Mouse (Mus musculus) lung, adult 18-20 months (tissue): ENCODE data around the gene Cacna1e.

Experiments
- DNase-seq, 2 experiments: peaks; one replicate each; pipeline ENCODE4 v3.0.0; 2022; ENCODE audit warnings: mixed read lengths in 2 of 2

Cacna1e gene

DNA sequence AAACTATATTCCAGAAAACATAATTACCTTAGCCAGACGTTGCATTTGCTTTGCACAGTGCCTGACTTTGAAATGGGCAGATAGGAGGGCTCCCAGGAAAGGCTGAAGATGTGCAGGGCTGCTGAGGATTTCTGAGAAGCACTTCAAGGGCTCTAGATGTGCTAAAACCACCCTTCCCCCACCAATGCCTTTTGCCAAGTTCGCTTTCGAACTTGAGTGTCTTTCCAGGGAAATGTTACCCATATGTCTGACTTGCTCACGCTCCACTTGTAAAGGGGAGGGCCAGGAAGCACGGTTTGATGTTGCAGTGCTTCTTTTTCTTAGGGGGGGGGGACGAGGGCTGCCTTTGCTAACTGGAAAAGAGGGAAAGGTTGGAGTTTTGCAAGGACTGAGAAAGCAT is 393.2 kb downstream of the Cacna1e start:
- DNase-seq, result no peak

DNA sequence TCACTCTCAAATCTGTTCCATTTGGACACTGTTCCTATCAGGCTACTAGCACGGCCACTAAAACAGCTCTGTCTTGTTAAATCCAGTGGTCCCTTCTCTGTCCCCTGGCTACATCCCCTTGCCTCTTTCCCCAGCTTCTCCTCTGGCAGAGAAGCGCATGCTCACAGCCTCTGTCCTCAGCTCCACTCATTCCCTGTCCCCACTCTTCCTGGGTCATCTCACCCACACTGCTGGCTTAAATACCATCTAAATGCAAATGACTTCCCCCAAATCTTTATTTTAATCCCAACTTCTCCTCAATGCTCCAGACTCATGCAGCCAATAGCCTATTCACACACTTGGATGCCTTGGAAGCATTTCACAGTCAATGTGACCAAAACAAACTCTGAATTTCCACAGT is 407.6 kb downstream of the Cacna1e start:
- no peak for DNase-seq

DNA sequence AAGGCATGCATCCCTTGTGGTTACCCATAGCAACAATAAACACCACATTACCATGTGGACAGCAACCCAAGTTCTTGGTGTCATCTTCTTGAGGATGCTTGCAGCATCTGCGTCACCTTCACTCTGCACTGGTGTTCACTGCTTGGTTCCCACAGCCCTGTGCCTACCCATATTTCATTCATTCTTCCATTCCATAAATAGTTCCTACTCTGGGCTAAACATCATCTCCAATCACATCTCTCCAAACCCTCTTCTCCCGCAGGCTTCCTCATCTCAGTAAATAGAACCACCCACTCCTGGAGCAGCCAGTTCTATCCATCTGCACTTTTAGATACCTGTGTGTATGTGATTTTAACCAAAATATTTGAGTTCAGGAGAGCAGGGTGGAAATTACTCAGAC is 408.6 kb downstream of the Cacna1e start:
- DNase-seq, result no peak

GRCm38 (mm10) chr1:154474156-154474555 is 410.1 kb downstream of the Cacna1e start:
- DNase-seq, result no peak

DNA sequence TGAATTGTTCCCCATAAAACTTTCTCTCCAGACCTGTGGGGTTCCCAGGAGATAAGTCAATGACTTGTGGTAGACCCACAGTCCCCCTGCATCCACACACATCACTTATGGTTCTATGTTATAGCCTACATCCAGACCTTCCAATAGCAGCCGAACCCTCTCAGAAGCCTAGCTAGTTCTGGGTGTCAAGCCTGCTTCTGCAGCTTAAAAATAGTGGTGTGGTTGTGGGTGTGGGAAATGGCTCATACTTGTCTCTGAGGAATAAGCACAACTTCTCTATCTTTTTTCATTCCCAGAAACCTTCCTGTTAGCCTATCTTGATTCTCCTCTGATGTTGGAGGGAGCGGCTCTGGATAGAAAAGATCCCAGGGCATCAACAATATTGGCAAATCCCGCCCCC is 417.0 kb downstream of the Cacna1e start:
- DNase-seq, result no peak

DNA sequence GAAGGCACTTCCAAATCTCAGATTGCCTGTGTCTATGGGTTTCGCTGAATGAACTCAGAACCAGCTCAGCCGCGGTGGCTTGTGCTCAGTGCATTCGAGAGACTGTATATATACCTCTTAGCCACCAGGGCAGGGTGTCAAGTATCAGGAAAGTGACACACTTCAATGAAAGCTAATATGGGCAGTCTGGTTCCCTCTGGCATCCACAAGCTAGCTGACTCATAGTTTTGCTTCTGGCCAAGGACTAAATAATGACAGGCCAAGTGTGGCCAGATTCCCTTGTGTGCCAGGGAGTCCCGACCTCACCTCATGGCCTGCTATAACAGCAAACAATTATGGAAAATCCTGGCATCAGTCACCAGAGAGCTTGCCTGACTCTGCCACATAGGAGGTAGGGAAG is 422.8 kb downstream of the Cacna1e start:
- DNase-seq, result peak in 1 of 2 experiments; percentile 1

DNA sequence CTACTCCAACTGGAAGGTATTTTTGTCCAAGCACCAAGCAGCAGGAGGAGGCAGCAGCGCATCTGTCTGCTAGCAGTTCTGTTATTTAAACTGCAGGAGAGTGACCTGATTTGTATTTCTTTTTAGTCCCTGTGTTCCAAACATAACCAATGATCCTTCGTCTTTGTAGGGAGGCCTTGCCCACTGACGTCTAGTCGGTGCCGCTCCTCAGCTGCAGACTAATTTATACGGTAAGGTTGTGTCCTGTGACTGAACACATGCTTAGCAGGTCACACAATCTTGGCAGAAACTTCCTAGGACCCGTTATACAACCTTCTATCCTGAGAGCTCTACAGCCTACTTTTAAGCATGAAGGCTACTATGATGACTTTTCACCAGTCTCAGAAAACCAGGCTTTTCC is 424.2 kb downstream of the Cacna1e start:
- no peak for DNase-seq

DNA sequence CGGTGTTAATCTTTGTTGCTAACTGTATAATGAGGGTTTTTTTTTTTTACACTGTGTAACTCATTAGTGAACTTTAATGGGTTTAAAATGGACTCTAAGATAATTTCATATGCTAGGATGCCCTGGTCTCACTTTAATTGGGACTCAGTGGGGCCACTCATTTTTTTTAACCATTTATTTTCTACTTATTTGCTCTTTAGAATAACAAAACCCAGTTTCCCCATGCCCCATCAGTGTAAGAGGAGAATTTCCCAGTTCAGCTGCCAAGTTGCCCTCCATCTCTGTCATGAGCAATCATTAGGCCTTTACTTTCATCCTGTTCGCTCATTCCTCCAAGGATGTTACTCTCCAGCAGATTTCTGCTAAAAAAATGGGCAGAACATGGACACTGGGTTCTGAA is 425.7 kb downstream of the Cacna1e start:
- no peak for DNase-seq

DNA sequence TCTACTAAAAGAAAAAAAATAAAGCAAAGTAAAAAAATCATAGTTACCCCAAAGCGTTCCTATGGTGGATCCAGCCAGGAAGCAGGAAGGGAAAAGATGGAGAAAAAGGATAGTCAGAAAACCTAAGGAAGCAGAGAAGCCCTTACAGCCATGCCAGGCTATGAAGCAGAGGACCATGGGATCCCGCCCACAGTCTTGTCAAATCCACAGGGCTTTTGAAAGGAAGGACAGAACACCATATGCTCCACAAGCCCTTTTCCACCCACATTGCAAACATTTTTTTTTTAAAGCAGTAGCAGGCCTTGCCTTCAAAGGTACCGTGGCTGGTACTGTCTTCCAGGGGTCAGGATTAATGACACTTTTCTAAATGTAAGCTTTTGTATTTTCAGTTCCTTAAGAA is 433.5 kb downstream of the Cacna1e start:
- no peak for DNase-seq

- DNase-seq, result no peak
Measured at GRCm38 (mm10) chr1:154446456-154446855, 437.8 kb downstream of the Cacna1e start.

DNA sequence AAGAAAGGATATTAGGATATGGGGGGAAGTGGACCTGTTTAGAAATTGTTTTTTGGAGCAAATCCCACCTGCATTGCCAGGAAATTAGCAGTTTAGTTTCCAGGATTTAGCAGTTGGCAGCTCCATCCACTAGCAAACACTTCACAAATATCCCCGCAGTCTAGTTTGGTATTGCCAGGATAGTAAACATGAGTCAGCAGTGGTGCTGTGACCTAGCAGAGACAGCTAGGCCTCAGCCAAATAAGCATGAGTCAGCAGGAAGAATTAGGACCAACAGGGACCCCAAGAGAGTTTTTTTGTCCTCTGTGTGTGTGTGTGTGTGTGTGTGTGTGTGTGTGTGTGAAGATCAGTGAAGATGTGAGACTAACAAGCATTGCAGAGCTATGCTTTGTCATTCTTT is 450.8 kb downstream of the Cacna1e start:
- no peak for DNase-seq

DNA sequence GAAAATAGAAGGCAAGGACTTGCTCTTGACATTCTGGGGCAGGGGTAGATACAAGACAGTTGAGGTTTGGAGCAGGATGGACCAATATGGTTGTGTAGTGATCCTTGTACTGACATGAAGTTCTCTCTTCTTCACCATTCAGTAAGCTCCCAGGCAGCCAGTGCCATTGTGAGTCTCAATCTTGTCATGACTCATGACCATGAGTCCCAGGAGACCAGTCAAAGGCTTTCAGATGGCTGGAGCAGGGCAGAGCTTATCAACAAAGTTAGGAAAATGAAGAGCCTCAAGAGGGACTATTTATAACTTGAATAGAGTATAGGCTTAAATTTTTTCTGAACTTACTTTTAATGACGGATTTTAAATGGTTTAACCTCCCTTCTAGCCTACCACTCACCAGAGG is 451.2 kb downstream of the Cacna1e start:
- DNase-seq, result no peak

DNA sequence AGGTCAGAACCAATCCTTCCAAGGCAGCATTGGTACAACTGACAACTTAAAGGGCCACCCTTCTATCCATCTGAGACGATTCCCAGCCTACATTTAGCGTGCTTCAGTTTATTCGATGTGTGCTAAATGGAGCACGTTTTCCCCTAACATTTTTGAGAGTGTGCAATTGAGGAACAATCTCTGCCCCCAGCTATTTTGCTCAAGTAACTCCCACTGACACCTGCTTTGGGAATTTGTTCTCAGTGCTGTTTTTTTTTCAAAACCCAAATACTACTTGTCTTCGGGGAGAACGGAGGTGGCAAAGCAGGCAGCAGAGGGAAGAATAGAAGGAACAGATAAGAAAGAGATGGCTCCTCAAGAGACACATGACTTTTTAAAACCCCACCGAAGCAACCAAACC is 456.0 kb downstream of the Cacna1e start:
- no peak for DNase-seq

- no peak for DNase-seq
Measured at GRCm38 (mm10) chr1:154418278-154418677, 466.0 kb downstream of the Cacna1e start.

- no peak for DNase-seq
Measured at GRCm38 (mm10) chr1:154416384-154417155, 467.7 kb downstream of the Cacna1e start.

DNA sequence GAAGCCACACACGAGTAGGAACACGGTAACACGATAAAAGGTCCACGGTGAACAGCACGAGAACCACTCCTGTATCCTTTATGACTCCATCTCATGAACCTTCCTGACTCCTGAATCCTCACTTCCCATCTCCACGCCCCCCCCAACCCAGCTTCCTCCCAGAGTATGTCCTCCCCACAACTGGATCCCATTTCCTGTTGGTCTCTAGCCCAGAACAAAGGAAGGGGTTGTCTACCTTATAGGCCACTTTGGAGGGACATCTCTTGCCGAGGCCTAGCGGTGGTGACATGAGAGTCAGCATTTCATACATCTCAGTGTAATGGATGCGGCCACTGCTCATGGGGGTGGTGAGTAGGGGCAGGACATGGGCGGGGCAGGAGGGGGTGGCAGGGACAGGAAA is 468.5 kb downstream of the Cacna1e start:
- DNase-seq, result no peak

- no peak for DNase-seq
Measured at GRCm38 (mm10) chr1:154413138-154413537, 471.2 kb downstream of the Cacna1e start.

DNA sequence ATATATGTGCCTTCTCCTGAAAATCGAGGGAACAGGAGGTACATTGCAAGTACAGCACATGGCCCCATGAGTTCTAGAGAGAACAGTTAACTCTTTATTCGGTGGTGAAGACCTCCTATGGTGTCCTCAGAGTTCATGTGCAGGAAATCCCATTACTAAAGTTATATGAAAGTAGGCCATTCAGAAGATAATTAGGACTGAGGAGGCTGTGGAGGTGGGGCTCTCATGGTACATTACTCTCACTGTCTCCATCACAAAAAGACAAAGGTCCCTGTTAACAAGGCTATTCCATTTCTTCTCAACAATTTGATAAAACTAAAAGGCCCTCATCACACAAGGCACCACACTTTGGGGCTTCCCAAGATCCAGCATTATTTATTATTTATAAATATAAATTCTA is 475.2 kb downstream of the Cacna1e start:
- DNase-seq, result no peak

DNA sequence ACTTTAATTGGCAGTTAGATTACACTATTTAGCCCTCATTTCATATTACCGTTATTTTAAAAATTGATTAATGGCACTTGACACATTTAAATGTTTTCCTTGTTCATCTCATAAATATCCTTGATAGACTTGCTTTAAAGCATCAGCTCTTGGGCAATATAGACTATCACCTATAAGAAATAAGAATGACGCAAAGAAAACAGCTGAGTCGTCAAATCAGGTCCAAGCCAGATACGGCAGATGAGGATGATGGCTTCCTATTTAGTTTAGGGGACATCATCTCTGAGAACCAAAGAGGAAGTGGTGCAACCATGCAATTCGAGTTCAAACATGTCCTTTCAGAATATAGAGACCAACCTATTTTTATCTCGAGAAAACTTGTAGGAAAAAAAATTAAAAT is 492.3 kb downstream of the Cacna1e start:
- no peak for DNase-seq
